Mouse (Mus musculus) heart, postnatal 0 days (tissue): ENCODE data around the gene Il18rap. TPM values are rescaled to one million over a fixed set of nuclear protein-coding genes. Genes with fewer than 3 reads are reported as not detected.
A peak's percentile ranks its signal among the peaks of the same experiment; 100 is the strongest.

Experiments
- ATAC-seq: fragments of 200-750 bp; cut with Nextera tagmentation; 2 replicates; pipeline ENCODE4 v1.8.0; 2017; ENCODE audit warnings: low read depth, moderate number of reproducible peaks, moderate library complexity; ENCODE audit not compliant: insufficient read depth
- DNase-seq: peaks from one replicate; pipeline ENCODE4 v3.0.0-alpha.2; 2016; ENCODE audit warnings: low spot score
- H3K27ac ChIP-seq: fragments of 300-500 bp; sonication (generic); 2 replicates; pipeline ENCODE4 v1.5.1; 2014; ENCODE audit warnings: low read depth, mild to moderate bottlenecking
- H3K27me3 ChIP-seq: fragments of 300-500 bp; sonication (generic); 2 replicates; pipeline ENCODE4 v1.6.1; 2014; ENCODE audit warnings: low read length, mixed read lengths; ENCODE audit not compliant: control insufficient read depth, insufficient read depth
- H3K36me3 ChIP-seq: fragments of 300-500 bp; sonication (generic); replicated peaks from 2 replicates; pipeline ENCODE4 v1.6.1; 2014; ENCODE audit warnings: low read length, mixed read lengths; ENCODE audit not compliant: control insufficient read depth, insufficient read depth
- H3K4me1 ChIP-seq: fragments of 300-500 bp; sonication (generic); 2 replicates; pipeline ENCODE4 v1.6.1; 2014; ENCODE audit warnings: antibody characterized with exemption; ENCODE audit not compliant: control insufficient read depth, insufficient read depth
- H3K4me2 ChIP-seq: fragments of 300-500 bp; sonication (generic); 2 replicates; pipeline ENCODE4 v1.6.1; 2014; ENCODE audit warnings: low read depth, mild to moderate bottlenecking, low read length, moderate library complexity
- H3K4me3 ChIP-seq: fragments of 300-500 bp; sonication (generic); 2 replicates; pipeline ENCODE4 v1.5.1; 2014; ENCODE audit warnings: low read depth, low read length
- H3K9ac ChIP-seq: fragments of 300-500 bp; sonication (generic); replicated peaks from 2 replicates; pipeline ENCODE4 v1.6.1; 2014; ENCODE audit warnings: low read depth, low read length, mixed read lengths
- H3K9me3 ChIP-seq: fragments of 300-500 bp; sonication (generic); replicated peaks from 2 replicates; pipeline ENCODE4 v1.6.1; 2016; ENCODE audit warnings: low read length; ENCODE audit not compliant: control insufficient read depth
- CTCF ChIP-seq: IDR thresholded peaks from 2 replicates; pipeline ENCODE4 v1.5.1; 2016; ENCODE audit warnings: antibody characterized with exemption, control low read depth, low read depth
- EP300 ChIP-seq: IDR thresholded peaks from 2 replicates; pipeline ENCODE4 v1.6.1; 2016; ENCODE audit warnings: antibody characterized with exemption, low read depth
- WGBS: fragments of 180-500 bp; shearing (Covaris S2); extraction: QIAGEN DNeasy Blood & Tissue Kit; methylation state at CpG from one replicate; pipeline ENCODE4 v1.1.7; 2014; 5-methylcytosine and 5-hydroxymethylcytosine counted together
- polyA plus RNA-seq: library from polyadenylated mRNA; unstranded; fragments of >200 nt; fragmentation: Nextera tagmentation; extraction: Ambion mirVana; gene quantifications from 2 replicates; pipeline ENCODE4 v1.2.1, GENCODE M21; 2015
- total RNA-seq: library from RNA; depleted of rRNA; stranded (reverse); fragments of >200 nt; gene quantifications from 2 replicates; pipeline ENCODE4 v1.2.3, GENCODE M21; 2014; ENCODE audit warnings: low replicate concordance

Il18rap gene
- total and polyA plus RNA-seq, 2 experiments from 2014 or later, result 0.07 TPM; not detected in 1

GRCm38 (mm10) chr1:40547064-40547572, 32.0 kb downstream of the Il18rap start:
- Histone ChIP-seq H3K27me3 (no peaks in the 10 kb centered on the region), H3K36me3 (no peaks in the 10 kb centered on the region), H3K27ac (no peak overlapping the region), H3K4me3 (no peak overlapping the region), H3K4me1 (no peaks in the 10 kb centered on the region), H3K4me2 (no peak overlapping the region), H3K9ac (no peak overlapping the region), H3K9me3 (no peaks in the 10 kb centered on the region)
- TF ChIP-seq CTCF, result no peak
- no peak for TF ChIP-seq EP300
- no peak for ATAC-seq
- DNase-seq, result no peak
- WGBS, result 74% methylated on average over 11 of the region's 11 CpGs

- Histone ChIP-seq H3K27me3 (no peaks in the 10 kb centered on the region), H3K9ac (no peak overlapping the region), H3K4me2 (no peak overlapping the region), H3K9me3 (no peaks in the 10 kb centered on the region), H3K4me3 (no peak overlapping the region), H3K36me3 (no peaks in the 10 kb centered on the region), H3K4me1 (no peaks in the 10 kb centered on the region), H3K27ac (no peak overlapping the region)
- no peak for ATAC-seq
- no peak for DNase-seq
- 60% methylated on average over 10 of the region's 10 CpGs for WGBS
- no peak for TF ChIP-seq CTCF
- TF ChIP-seq EP300, result no peak
Measured at GRCm38 (mm10) chr1:40547762-40548161, 32.6 kb downstream of the Il18rap start.

GRCm38 (mm10) chr1:40569374-40569773, 54.2 kb downstream of the Il18rap start:
- ATAC-seq, result no peak
- no peak overlapping the region for H3K4me2 ChIP-seq
- H3K4me1 ChIP-seq, result peaks cover 7% of the 10 kb centered on the region; the same call in 1 of the 2 replicates
- WGBS, result 31% methylated on average over 4 of the region's 4 CpGs
- DNase-seq, result no peak
- H3K27ac ChIP-seq, result no peak overlapping the region
- TF ChIP-seq CTCF (no peak), EP300 (no peak)
- no peak overlapping the region for H3K9ac ChIP-seq
- no peaks in the 10 kb centered on the region for H3K36me3 ChIP-seq
- no peak overlapping the region for H3K4me3 ChIP-seq
- H3K27me3 ChIP-seq, result no peaks in the 10 kb centered on the region
- no peaks in the 10 kb centered on the region for H3K9me3 ChIP-seq

- ATAC-seq, result no peak
- 0 out of 2 replicates have a peak within 1 kb of the TSS, but pooled peaks have one; percentile 15 for H3K4me2 ChIP-seq
- no peaks in the 10 kb centered on the region for H3K4me1 ChIP-seq
- no peak within 1 kb of the TSS for H3K4me3 ChIP-seq
- TF ChIP-seq CTCF (peak; percentile 79), EP300 (no peak)
- no peaks in the 10 kb centered on the region for H3K9me3 ChIP-seq
- H3K27me3 ChIP-seq, result peaks cover 4% of the 10 kb centered on the region; the same call in 1 of the 2 replicates
- no peaks in the 10 kb centered on the region for H3K36me3 ChIP-seq
- no peak within 1 kb of the TSS for H3K27ac ChIP-seq
- WGBS, result 9% methylated on average over 7 of the region's 7 CpGs
- no peak within 1 kb of the TSS for H3K9ac ChIP-seq
- peak; percentile 54 for DNase-seq
Measured at GRCm38 (mm10) chr1:40579784-40580183, 64.6 kb downstream of the Il18rap start, which contains the start of gene Slc9a4. TSS of gene Slc9a4 (plus strand) at chr1:40580081.

GRCm38 (mm10) chr1:40580269-40580668, 65.1 kb downstream of the Il18rap start:
- no peaks in the 10 kb centered on the region for H3K4me1 ChIP-seq
- no peaks in the 10 kb centered on the region for H3K36me3 ChIP-seq
- H3K27me3 ChIP-seq, result peaks cover 4% of the 10 kb centered on the region; the same call in 1 of the 2 replicates
- TF ChIP-seq EP300 (no peak), CTCF (no peak)
- no peak overlapping the region for H3K4me2 ChIP-seq
- ATAC-seq, result no peak
- H3K4me3 ChIP-seq, result no peak overlapping the region
- H3K9ac ChIP-seq, result no peak overlapping the region
- no peaks in the 10 kb centered on the region for H3K9me3 ChIP-seq
- H3K27ac ChIP-seq, result no peak overlapping the region
- WGBS, result 63% methylated on average over 14 of the region's 14 CpGs
- DNase-seq, result no peak

GRCm38 (mm10) chr1:40586776-40587175, 71.6 kb downstream of the Il18rap start:
- Histone ChIP-seq H3K36me3 (no peaks in the 10 kb centered on the region), H3K27ac (no peak overlapping the region), H3K4me1 (no peaks in the 10 kb centered on the region; the same call in 1 of the 2 replicates), H3K9me3 (no peaks in the 10 kb centered on the region), H3K4me3 (no peak overlapping the region), H3K4me2 (no peak overlapping the region), H3K27me3 (no peaks in the 10 kb centered on the region), H3K9ac (no peak overlapping the region)
- DNase-seq, result peak; percentile 9
- 57% methylated on average over 5 of the region's 5 CpGs for WGBS
- no peak for ATAC-seq
- TF ChIP-seq EP300, result no peak
- TF ChIP-seq CTCF, result no peak
